Mouse (Mus musculus) CH12.LX (cell line): ENCODE data around the gene Churc1. TPM values are rescaled to one million over a fixed set of nuclear protein-coding genes. Genes with fewer than 3 reads are reported as not detected.
A peak's percentile ranks its signal among the peaks of the same experiment; 100 is the strongest.

Source experiments
- DNase-seq: peaks from one replicate; pipeline ENCODE4 v3.0.0-alpha.2; 2013; ENCODE audit errors: extremely low read depth
- H3K27ac ChIP-seq: 2 replicates; pipeline ENCODE4 v1.5.1; 2012; ENCODE audit warnings: low read depth, mild to moderate bottlenecking, control low read depth, moderate library complexity; ENCODE audit not compliant: insufficient read depth
- H3K27me3 ChIP-seq: replicated peaks from 2 replicates; pipeline ENCODE3; 2012; ENCODE audit warnings: inconsistent platforms
- H3K36me3 ChIP-seq, 2 experiments: replicated peaks in 1 of 2; 2 replicates each; pipeline versions ENCODE3 to v1.6.1; 2012; ENCODE audit warnings: inconsistent platforms in 1 of 2, low read length in 1 of 2, mild to moderate bottlenecking in 1 of 2, mixed read lengths in 1 of 2, moderate library complexity in 1 of 2; ENCODE audit not compliant: control insufficient read depth in 1 of 2, insufficient read depth in 1 of 2
- H3K4me1 ChIP-seq, 2 experiments: 2 replicates each; pipeline ENCODE4 v1.6.1; 2012; ENCODE audit warnings: inconsistent platforms in 1 of 2, moderate library complexity in 1 of 2; ENCODE audit not compliant: insufficient read depth in 2 of 2, control insufficient read depth in 1 of 2
- H3K4me2 ChIP-seq: 2 replicates; pipeline ENCODE4 v1.6.1; 2012; ENCODE audit warnings: low read depth, mild to moderate bottlenecking, control low read depth; ENCODE audit not compliant: poor library complexity, insufficient read depth, severe bottlenecking
- H3K4me3 ChIP-seq, 3 experiments: fragments of 150-350 bp in 1 of 3; sonication (generic) in 1 of 3; replicated peaks in 1 of 3; 2 replicates each; pipeline versions ENCODE3 to v1.5.1; 2011 to 2012; ENCODE audit warnings: low read depth in 2 of 3, low read length in 2 of 3, mild to moderate bottlenecking in 2 of 3, moderate library complexity in 2 of 3, control low read depth in 1 of 3, improper control_type of control experiment in 1 of 3, inconsistent platforms in 1 of 3, mixed read lengths in 1 of 3; ENCODE audit not compliant: poor library complexity in 1 of 3
- H3K79me2 ChIP-seq: replicated peaks from 2 replicates; pipeline ENCODE4 v1.6.1; 2012; ENCODE audit warnings: mild to moderate bottlenecking, moderate library complexity; ENCODE audit not compliant: control insufficient read depth, poor library complexity, insufficient read depth, severe bottlenecking; ENCODE audit errors: extremely low read depth
- H3K9ac ChIP-seq: 2 replicates; pipeline ENCODE4 v1.6.1; 2012; ENCODE audit warnings: low read depth, mild to moderate bottlenecking, control low read depth, moderate library complexity; ENCODE audit not compliant: insufficient read depth
- H3K9me3 ChIP-seq: replicated peaks from 2 replicates; pipeline ENCODE3; 2012; ENCODE audit warnings: low read length, inconsistent platforms, mixed read lengths
- CHD1 ChIP-seq: IDR thresholded peaks from 2 replicates; pipeline ENCODE4 v1.6.1; 2012; ENCODE audit warnings: low read depth, low read length, improper control_type of control experiment, inconsistent platforms
- CTCF ChIP-seq, 2 experiments: IDR thresholded peaks in 1 of 2; conservative IDR thresholded peaks in 1 of 2; 2 replicates each; pipeline ENCODE4 v1.5.1; 2011 to 2012; ENCODE audit warnings: low read depth in 2 of 2, low read length in 2 of 2, improper control_type of control experiment in 1 of 2, inconsistent platforms in 1 of 2, mild to moderate bottlenecking in 1 of 2, moderate library complexity in 1 of 2
- GABPA ChIP-seq: IDR thresholded peaks from 2 replicates; pipeline ENCODE4 v1.6.1; 2012; ENCODE audit warnings: low read depth, low read length, improper control_type of control experiment, inconsistent platforms; ENCODE audit not compliant: insufficient replicate concordance
- JUN ChIP-seq: IDR thresholded peaks from 2 replicates; pipeline ENCODE4 v1.6.1; 2011; ENCODE audit warnings: low read depth, mild to moderate bottlenecking, low read length, improper control_type of control experiment, moderate library complexity; ENCODE audit not compliant: insufficient read depth
- MAFK ChIP-seq: IDR thresholded peaks from 2 replicates; pipeline ENCODE4 v1.6.1; 2011; ENCODE audit warnings: low read length, improper control_type of control experiment; ENCODE audit not compliant: insufficient replicate concordance
- MAX ChIP-seq: IDR thresholded peaks from 2 replicates; pipeline ENCODE4 v1.6.1; 2011; ENCODE audit warnings: low read length, improper control_type of control experiment
- MAZ ChIP-seq: IDR thresholded peaks from 2 replicates; pipeline ENCODE4 v1.6.1; 2012; ENCODE audit warnings: low read depth, mild to moderate bottlenecking, inconsistent platforms, low read length, improper control_type of control experiment, moderate library complexity
- MYC ChIP-seq: IDR thresholded peaks from 2 replicates; pipeline ENCODE4 v1.6.1; 2011; ENCODE audit warnings: low read depth, mild to moderate bottlenecking, improper control_type of control experiment, low read length
- NELFE ChIP-seq: IDR thresholded peaks from 2 replicates; pipeline ENCODE4 v1.6.1; 2011; ENCODE audit warnings: low read depth, low read length, improper control_type of control experiment
- NRF1 ChIP-seq: IDR thresholded peaks from 2 replicates; pipeline ENCODE4 v1.6.1; 2014; ENCODE audit warnings: low read depth, mild to moderate bottlenecking, inconsistent platforms, low read length, improper control_type of control experiment, moderate library complexity
- POLR2A ChIP-seq: IDR thresholded peaks from 2 replicates; pipeline ENCODE4 v1.6.1; 2011; ENCODE audit warnings: low read depth, mild to moderate bottlenecking, improper control_type of control experiment, low read length
- RAD21 ChIP-seq: IDR thresholded peaks from 2 replicates; pipeline ENCODE4 v1.6.1; 2011; ENCODE audit warnings: low read depth, mild to moderate bottlenecking, low read length, improper control_type of control experiment, moderate library complexity
- SIN3A ChIP-seq: IDR thresholded peaks from 2 replicates; pipeline ENCODE4 v1.6.1; 2012; ENCODE audit warnings: low read length, improper control_type of control experiment, inconsistent platforms
- SMC3 ChIP-seq: IDR thresholded peaks from 2 replicates; pipeline ENCODE4 v1.6.1; 2011; ENCODE audit warnings: low read depth, low read length, improper control_type of control experiment
- TBP ChIP-seq: conservative IDR thresholded peaks from 2 replicates; pipeline ENCODE4 v1.6.1; 2011; ENCODE audit warnings: low read depth, low read length, improper control_type of control experiment
- ZMIZ1 ChIP-seq: IDR thresholded peaks from 2 replicates; pipeline ENCODE4 v1.6.1; 2012; ENCODE audit warnings: low read depth, mild to moderate bottlenecking, inconsistent platforms, low read length, improper control_type of control experiment
- ZNF384 ChIP-seq: IDR thresholded peaks from 2 replicates; pipeline ENCODE4 v1.6.1; 2012; ENCODE audit warnings: low read depth, low read length, improper control_type of control experiment, inconsistent platforms
- dilution Hi-C: fragments of 300-500 bp; cut with MboI; formaldehyde crosslinking; loops from 2 replicates; pipeline ENCODE4 v1.14.3; 2020; ENCODE audit warnings: low sequenced_read_pairs; ENCODE audit not compliant: extremely low pct_unique_long_range_greater_than_20kb, extremely low pct_ligation_motif_present
- in situ Hi-C: fragments of 300-500 bp; cut with MboI; formaldehyde crosslinking; loops from 3 replicates; pipeline ENCODE4 v1.14.3; 2019; ENCODE audit warnings: low sequenced_read_pairs, low pct_ligation_motif_present, low pct_unique_long_range_greater_than_20kb, mixed read lengths
- polyA plus RNA-seq: library from polyadenylated mRNA; unstranded; fragments of >175 nt; gene quantifications from 2 replicates; pipeline ENCODE4 v1.2.1, GENCODE M21; 2012; ENCODE audit warnings: low read depth; ENCODE audit not compliant: insufficient read length
- total RNA-seq, 2 experiments: library from RNA; depleted of rRNA; stranded (reverse); fragments of 300-350 nt in 1 of 2; fragments of >200 nt in 1 of 2; gene quantifications; 2 replicates each; pipeline ENCODE4 v1.2.3; 2012 to 2014

The Churc1 gene
- total and polyA plus RNA-seq, 3 experiments: 48.9 to 160 (median 87.1) TPM

GRCm38 (mm10) chr12:76825283-76825682 is 59.9 kb downstream of the Churc1 start:
- H3K27ac ChIP-seq: no peak overlapping the region
- no peaks in the 10 kb centered on the region for H3K36me3 ChIP-seq
- no peaks in the 10 kb centered on the region for H3K79me2 ChIP-seq
- DNase-seq: no peak
- H3K9ac ChIP-seq: no peak overlapping the region
- H3K4me2 ChIP-seq: no peak overlapping the region
- no peaks in the 10 kb centered on the region for H3K4me1 ChIP-seq
- H3K27me3 ChIP-seq: peaks cover 51% of the 10 kb centered on the region
- dilution Hi-C loops (no loop called here), in situ Hi-C loops (no loop called here)
- H3K9me3 ChIP-seq: no peaks in the 10 kb centered on the region
- no peak overlapping the region for H3K4me3 ChIP-seq
- TF ChIP-seq CTCF (conservative IDR thresholded peaks at IDR 0.05 in 1 of 2, IDR thresholded peaks at IDR 0.05 in 1 of 2; ENCODE audit: low read depth in 2 of 2, low read length in 2 of 2) (no peak), NRF1 (no peak), ZMIZ1 (no peak), NELFE (no peak), SIN3A (no peak), TBP (no peak), GABPA (no peak), CHD1 (no peak), MYC (no peak), MAZ (no peak), POLR2A (no peak), MAX (no peak)

DNA sequence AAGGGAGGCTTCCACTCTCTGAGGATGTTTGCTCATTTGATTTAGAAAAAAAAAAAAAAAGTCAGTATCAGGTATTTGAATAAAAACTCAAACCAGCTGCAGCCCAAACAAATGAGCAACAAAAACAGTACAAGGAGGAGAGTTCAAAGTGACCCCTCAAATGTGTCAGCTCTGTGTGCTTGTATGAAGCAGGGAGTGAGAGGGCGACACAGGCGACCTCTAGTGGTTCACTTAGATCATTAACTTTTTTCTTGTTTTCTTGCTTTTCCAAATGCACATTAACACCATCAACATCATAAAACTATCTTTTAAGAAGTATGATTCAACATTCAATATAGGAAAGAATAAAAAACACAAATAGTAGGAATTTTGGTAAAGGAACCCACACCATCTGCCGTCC is 67.4 kb downstream of the Churc1 start:
- no peaks in the 10 kb centered on the region for H3K27me3 ChIP-seq
- peak; percentile 42 for DNase-seq
- no peak overlapping the region for H3K27ac ChIP-seq
- no peak overlapping the region for H3K4me3 ChIP-seq
- no peaks in the 10 kb centered on the region for H3K9me3 ChIP-seq
- H3K9ac ChIP-seq: no peak overlapping the region
- dilution Hi-C loops: no loop called here
- in situ Hi-C loops: no loop called here
- H3K79me2 ChIP-seq: no peaks in the 10 kb centered on the region
- H3K36me3 ChIP-seq: no peaks in the 10 kb centered on the region
- TF ChIP-seq RAD21 (peak; percentile 69), CTCF (conservative IDR thresholded peaks at IDR 0.05 in 1 of 2, IDR thresholded peaks at IDR 0.05 in 1 of 2; ENCODE audit: low read depth in 2 of 2, low read length in 2 of 2) (peak; percentile 76 to 85), SMC3 (peak; percentile 55), JUN (no peak), ZNF384 (0 out of 2 replicates have a peak, but pooled peaks have one; percentile 16), MAFK (no peak)
- H3K4me1 ChIP-seq: no peaks in the 10 kb centered on the region; a peak in 1 of 4 replicates
- no peak overlapping the region for H3K4me2 ChIP-seq

Other genes with a start within 250 kb of the Churc1 start
- 4.1 and 6.1 TPM in 2 replicates for gene Plekhg3, start 234.6 kb upstream of the Churc1 start, total RNA-seq (2012; rRNA removed)
- gene Plekhg3, start 234.6 kb upstream of the Churc1 start, total RNA-seq (2014; rRNA removed): 0.04 and 0.16 TPM in 2 replicates
- 0.27 and 0.37 TPM in 2 replicates for gene Plekhg3, start 234.6 kb upstream of the Churc1 start, polyA plus RNA-seq
- 0.04 and 0.08 TPM in 2 replicates for gene Sptb, start 55.0 kb upstream of the Churc1 start, total RNA-seq (2012; rRNA removed)
- 0.01 and 0.03 TPM in 2 replicates for gene Sptb, start 55.0 kb upstream of the Churc1 start, total RNA-seq (2014; rRNA removed)
- gene Sptb, start 55.0 kb upstream of the Churc1 start, polyA plus RNA-seq: 0.04 and 0.08 TPM in 2 replicates
- gene Fntb, start 51 bp downstream of the Churc1 start, total RNA-seq (2012; rRNA removed): 8.8 and 9.2 TPM in 2 replicates
- 4.8 and 5.6 TPM in 2 replicates for gene Fntb, start 51 bp downstream of the Churc1 start, total RNA-seq (2014; rRNA removed)
- 19.5 and 25.3 TPM in 2 replicates for gene Fntb, start 51 bp downstream of the Churc1 start, polyA plus RNA-seq
- gene Gpx2, start 30.0 kb downstream of the Churc1 start, total RNA-seq (2012; rRNA removed): not detected in 2 replicates
- gene Gpx2, start 30.0 kb downstream of the Churc1 start, total RNA-seq (2014; rRNA removed): not detected in 2 replicates
- gene Gpx2, start 30.0 kb downstream of the Churc1 start, polyA plus RNA-seq: not detected in 2 replicates
- 0.04 and 0.25 TPM in 2 replicates for gene Rab15, start 57.4 kb downstream of the Churc1 start, total RNA-seq (2012; rRNA removed)
- 0.07 TPM in 1 of 2 replicates, not detected in the other for gene Rab15, start 57.4 kb downstream of the Churc1 start, total RNA-seq (2014; rRNA removed)
- gene Rab15, start 57.4 kb downstream of the Churc1 start, polyA plus RNA-seq: not detected in 2 replicates
- gene Max, start 196.7 kb downstream of the Churc1 start, total RNA-seq (2012; rRNA removed): 23.9 and 31.7 TPM in 2 replicates
- gene Max, start 196.7 kb downstream of the Churc1 start, total RNA-seq (2014; rRNA removed): 69.6 and 84.8 TPM in 2 replicates
- 106 and 128 TPM in 2 replicates for gene Max, start 196.7 kb downstream of the Churc1 start, polyA plus RNA-seq